Mouse (Mus musculus) lung, postnatal 14 days (tissue): ENCODE measurements around the gene Rasa3.

Source experiments
- DNase-seq: peaks from one replicate; pipeline ENCODE4 v3.0.0; 2021

Rasa3 gene

DNA sequence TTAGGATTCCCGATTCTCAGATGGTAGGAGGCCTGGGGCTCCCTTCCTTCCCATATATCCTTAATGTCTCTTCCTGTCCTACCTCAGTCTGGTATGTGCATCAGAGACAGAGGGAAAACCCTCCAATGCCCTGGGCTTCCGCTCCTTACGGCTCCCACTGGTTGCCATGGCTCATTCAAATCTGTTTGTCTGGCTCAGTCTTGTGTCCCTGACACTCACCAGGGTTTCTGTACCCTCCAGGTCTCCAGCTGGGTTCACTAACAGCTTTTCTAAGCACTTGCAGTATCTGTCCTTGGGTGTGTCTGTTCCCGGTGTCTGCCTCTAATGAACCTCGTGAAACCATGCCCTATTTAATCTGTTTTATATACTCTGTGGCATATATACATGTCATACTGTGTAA is 135.9 kb downstream of the Rasa3 start:
- DNase-seq, result no peak

DNA sequence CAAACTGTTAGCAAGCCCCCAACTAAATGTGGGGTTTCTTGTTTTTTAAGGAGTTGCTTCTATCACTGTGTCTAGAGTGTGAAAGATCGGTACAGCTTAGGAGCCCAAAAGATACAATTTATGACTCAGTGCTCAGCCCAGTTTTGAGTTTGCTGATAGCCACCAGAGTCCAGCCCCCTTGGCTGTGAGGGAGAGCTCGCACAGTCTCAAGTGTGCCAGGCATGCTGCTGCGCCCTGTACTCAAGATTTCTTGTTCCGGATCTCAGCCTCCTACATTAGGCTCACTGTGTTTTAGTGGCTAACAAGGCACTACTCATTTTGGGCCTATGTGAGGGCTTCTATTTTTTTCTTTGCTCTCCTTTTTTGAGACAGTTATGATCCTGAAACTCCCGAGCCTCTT is 137.3 kb downstream of the Rasa3 start:
- no peak for DNase-seq

DNA sequence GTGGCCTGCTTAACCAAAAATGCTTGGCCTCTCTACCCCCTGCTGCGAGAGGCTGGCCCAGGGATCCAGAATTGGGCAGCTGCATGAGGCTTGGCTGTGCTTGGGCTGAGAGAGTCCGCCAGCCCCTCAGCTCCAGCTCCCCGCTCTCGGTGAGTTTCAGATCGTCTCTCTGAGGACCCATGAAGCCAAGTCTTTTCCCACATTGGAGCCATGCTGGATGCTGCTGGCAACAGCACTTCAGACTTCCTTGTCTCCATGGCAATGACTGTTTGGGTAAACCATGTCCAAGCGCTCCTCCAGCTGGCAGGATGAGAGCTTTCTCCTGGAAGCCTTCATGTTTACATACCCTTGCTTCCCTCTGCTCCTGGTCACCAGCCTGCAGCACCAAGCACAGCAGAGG is 138.6 kb downstream of the Rasa3 start:
- DNase-seq, result peak; percentile 79

DNA sequence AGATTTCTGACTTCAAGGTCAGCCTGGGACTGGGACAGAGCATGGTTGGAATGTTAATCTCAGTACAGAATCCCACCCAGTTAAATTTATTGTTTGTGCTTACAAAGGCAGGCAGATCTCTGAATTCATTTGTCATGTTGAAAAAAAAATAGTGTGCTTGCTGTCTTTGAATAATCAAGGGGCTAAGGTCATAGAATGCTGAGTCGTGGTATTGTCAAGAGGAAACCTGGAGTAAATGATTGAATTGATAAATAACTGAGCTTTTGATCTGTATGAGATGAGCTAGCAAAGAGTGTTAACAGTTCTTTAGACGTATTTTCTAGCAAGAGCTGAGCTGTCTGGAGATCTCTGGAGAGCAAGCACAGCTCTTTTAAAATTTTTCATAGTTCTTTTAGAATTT is 140.3 kb downstream of the Rasa3 start:
- DNase-seq, result no peak

DNA sequence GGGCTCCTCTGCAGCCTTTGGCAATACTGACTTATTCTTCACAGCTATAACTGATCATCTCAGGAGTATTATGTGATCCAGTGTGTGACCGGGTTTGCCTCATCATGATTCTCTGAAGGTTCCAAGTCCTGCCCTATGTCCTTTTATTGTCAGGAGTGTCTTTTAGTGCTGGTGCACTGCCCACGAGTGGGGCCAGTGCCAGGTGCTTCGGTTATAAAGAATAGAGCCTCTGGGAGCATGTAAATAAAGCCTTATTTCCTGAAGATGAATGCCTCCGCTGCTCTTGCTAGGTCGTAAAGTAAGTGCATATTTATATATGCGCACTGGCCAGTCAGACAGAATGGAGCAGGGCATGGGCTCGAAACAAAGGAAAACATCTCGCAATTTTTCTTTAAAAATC is 144.3 kb downstream of the Rasa3 start:
- peak; percentile 34 for DNase-seq

DNA sequence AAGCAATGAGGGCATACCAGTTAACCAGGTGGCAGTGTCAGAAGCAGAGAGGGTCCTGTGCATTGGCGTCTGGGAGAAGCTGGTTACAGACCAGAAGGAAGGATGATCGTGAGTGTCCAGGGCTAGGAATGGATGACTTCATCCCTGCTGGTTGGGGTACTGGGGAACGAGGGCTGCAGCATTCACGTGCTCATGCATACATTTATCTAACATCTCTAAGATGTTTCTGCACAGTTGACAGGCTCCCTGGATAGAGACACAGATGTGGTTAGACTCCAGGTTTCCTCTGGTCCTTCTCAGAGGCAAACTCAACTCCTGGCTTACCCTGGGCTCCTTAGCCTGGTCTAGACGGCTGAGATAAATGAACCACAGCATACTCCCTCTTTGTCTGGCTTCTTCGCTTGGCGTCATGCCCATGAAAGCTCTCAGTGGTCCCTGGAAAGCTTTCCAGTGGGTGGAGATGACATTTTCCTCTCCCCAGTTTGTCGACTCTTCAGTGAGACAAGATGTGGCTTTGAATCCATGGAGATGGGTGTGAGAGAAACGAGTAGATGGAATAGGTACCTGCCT is 145.7 kb downstream of the Rasa3 start:
- DNase-seq, result no peak

DNA sequence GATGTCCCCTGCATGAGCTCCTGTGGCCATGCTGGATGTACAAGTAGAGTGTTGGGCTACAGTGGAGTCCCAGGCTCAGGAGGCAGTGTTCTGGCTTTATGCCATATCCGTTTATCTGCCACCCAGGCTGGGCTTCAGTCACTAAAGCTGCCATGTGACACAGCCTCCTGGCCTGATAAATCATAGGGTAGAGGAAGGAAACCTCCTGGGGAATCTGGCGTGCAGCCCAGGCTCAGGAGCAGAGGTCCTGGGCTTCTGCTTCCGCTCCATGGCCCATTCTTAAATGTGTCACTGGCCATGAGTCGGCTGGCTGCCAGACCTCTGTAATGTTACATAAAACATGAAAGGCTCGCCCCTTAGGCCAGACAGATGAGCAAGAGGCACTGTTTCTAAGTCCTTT is 146.5 kb downstream of the Rasa3 start:
- DNase-seq, result peak; percentile 93

DNA sequence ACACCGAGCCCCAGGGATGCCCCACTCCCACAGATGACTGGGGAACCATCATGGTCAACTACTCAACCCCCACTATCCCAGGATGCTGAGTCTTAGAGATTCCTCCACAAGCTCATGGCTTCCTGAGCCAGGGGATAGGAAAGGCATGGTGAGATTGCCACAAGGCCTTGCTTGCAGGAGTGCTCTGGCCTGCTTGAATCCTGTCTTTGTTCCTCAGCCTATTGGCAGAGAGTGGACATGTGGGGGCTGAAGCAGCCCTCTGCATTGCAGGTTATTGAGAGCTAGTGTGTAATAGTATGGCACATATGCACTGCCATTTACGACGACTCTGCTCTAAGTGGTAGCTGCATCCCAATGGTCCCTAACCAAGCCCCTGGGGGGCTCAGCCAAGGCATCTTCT is 147.0 kb downstream of the Rasa3 start:
- DNase-seq, result no peak

DNA sequence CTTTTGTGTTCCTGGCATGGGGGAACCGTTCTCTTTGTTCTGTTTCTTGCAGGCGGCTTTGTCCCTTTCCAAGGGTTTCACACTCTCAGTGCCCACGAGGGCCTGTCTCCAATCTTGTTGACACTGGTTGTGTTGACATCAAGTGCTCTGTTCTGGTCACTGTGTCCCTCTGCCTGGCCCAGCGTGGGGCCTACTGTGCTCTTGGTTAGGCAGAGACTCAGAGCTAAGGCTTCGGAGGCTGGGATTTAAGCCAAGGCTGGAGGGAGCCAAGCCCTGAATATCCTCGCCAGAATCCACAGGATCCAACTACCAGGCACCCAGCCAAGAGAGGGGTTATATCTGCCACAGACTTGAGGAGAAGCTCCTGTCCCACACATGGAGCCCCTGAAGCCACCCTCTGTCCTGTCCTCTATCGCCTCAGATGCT is 147.5 kb downstream of the Rasa3 start:
- peak; percentile 86 for DNase-seq

DNA sequence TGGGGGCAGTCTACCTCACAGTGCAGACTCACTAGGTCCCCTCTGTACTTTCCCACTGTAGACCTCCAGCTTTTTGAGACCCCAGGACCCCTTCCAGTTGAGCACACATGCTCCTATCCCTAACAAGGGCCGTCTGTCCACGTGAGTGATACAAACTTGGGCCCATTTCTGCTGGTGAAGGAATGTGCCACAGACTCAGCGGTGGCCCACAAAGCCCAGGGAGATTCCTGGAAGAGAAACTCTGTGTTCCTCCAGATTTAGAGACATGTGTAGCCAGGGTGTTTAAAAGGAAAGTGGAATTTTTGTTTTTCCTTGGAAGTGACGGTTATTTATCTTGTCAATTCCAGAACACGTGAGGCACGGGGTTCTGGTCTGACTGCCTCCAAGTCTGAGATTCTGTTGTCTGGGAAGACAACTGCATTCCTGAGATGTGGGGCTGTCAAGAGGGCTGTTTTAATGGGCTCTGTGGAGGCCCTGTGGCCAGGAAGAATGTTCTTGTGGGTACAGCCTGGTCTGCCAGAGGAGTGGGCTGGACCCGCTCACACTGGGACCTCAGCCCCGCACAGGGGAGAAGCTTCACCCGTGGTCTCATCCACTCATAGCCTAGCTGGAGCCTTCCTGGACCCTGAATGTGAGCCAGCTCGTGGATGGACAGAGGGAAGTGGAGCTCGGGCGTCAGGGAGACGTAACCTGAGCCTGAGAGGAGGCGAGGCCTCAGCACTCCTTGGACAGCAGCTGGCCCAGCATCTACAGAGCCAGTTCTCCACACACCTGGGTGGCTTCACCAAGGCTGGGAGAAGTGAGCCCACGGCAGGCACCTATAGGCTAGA is 148.2 kb downstream of the Rasa3 start:
- DNase-seq, result no peak

DNA sequence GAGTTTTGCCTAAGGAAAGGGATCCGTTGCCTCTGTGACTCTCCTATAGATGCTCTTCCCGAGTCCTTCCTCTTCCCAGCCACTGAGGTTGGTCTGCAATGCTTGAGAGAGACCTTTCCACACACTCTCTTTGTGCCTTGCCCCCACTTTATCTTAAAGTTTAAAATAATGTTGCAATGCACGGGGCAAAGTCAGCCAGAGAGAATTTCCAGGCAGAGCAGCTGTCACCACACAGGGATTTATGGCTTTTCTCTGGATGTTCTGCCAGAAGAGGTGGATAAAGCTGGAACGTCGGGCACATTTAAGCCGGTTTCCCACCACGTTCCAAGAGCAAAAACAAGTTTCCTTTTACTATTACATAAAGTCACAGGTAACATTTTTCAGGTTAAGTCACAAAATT is 156.0 kb downstream of the Rasa3 start:
- no peak for DNase-seq

DNA sequence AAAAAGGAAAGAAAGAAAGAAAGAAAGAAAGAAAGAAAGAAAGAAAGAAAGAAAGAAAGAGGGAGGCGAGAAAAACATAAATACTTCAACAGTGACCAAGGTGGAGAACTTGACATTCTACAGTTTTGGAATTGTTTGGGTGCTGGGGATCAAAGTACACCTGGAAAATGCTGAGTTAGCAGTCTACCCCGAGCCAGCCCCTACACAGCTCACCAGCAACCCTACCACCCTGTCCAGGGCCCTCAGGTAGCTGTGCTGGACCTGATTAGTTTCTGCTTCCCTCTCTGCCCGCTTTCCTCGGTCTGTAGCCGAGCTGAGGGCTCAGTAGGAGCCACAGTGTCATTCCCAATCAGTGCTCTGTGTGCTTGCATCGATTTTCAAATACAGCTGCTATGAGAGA is 157.1 kb downstream of the Rasa3 start:
- no peak for DNase-seq

DNA sequence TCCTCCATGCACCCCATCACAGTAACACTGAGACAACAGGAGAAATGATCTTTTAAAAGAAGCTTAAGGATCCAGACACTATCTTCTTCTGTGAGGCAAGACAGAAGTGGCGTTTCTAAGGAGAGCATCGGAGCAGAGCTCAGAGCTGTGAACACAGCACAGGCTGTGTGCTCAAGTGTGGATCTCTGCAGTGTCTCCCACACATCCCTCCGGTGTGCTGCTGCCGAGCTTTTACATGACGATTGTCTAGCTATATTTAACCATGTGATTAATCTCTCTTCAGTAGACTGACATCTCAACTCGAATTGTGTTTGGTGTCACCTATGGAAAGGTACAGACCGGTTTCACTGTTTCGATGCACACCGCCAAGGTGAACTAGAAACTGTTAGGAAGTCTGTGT is 157.9 kb downstream of the Rasa3 start:
- no peak for DNase-seq

DNA sequence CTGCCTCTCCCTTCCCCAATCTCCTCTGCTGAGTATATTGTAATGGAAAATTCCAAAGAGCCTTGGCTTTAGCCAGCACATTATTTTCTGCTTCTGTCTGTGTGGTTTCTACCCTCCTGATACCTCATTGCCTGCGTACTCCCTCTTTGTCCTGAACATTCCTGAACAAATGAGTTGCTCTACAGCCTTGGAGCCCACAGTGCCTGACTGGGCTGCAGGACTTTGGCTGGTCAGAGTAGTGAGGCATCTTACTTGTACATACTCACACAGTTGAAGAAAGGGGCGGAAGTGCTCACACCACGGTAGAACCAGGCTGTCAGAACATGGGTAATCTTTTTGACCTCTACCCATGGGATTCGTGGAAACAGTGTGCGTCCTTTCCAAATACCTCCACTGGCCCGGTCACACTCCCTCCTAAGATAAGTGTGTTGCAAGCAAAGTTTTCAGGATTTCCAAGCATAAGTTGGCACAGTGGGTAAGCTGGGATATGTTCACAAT is 160.1 kb downstream of the Rasa3 start:
- DNase-seq, result no peak
